Mouse (Mus musculus) liver, postnatal 0 days (tissue): ENCODE data around the gene Tm6sf2.

Source experiments
- CTCF ChIP-seq: sonication (generic); IDR thresholded peaks from 2 replicates; pipeline ENCODE4 v1.5.1; 2016; ENCODE audit warnings: antibody characterized with exemption, low read depth
- EP300 ChIP-seq: IDR thresholded peaks from 2 replicates; pipeline ENCODE4 v1.6.1; 2016; ENCODE audit warnings: antibody characterized with exemption, low read depth, mild to moderate bottlenecking

DNA sequence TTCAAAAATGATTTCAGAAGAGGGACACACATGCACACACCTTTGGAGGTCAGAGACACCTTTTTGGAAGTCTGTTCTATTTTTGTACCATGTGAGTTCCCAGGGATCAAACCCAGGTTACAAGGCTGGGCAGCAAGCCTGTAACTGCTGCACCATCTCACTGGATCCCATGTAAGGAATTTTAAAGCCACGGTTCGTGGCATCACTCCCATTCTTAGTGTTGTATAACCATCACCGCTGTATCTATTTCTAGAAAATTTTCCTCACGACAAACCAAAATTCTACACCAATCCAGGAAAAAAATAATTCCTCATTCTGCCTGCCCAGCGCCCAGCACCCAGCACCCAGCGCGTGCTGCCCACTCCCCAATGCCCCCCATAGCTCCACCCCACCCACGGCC, 26.6 kb downstream of the Tm6sf2 start:
- TF ChIP-seq CTCF: no peak
- no peak for TF ChIP-seq EP300
